Mouse (Mus musculus) left cerebral cortex, adult 9 months (tissue): ENCODE measurements at regions not wholly inside any gene's neighbourhood (a gene's known extent, or its start where the extent isn't known, plus 50 kb on each side); places are given as distances from the start of the nearest gene placed in this dataset.

Source experiments
- DNase-seq, 2 experiments: peaks; one replicate each; pipeline ENCODE4 v3.0.0; 2022; ENCODE audit warnings: low spot score in 2 of 2

- no peak for DNase-seq
Observed at GRCm38 (mm10) chr8:42973619-42974539, 167.4 kb downstream of the Triml1 start.

GRCm38 (mm10) chr8:42972545-42972944 lies 168.7 kb downstream of the Triml1 start:
- DNase-seq: no peak

GRCm38 (mm10) chr8:42967862-42968395 lies 173.4 kb downstream of the Triml1 start:
- DNase-seq: no peak

GRCm38 (mm10) chr8:42964507-42964906 lies 176.8 kb downstream of the Triml1 start:
- DNase-seq: no peak

DNA sequence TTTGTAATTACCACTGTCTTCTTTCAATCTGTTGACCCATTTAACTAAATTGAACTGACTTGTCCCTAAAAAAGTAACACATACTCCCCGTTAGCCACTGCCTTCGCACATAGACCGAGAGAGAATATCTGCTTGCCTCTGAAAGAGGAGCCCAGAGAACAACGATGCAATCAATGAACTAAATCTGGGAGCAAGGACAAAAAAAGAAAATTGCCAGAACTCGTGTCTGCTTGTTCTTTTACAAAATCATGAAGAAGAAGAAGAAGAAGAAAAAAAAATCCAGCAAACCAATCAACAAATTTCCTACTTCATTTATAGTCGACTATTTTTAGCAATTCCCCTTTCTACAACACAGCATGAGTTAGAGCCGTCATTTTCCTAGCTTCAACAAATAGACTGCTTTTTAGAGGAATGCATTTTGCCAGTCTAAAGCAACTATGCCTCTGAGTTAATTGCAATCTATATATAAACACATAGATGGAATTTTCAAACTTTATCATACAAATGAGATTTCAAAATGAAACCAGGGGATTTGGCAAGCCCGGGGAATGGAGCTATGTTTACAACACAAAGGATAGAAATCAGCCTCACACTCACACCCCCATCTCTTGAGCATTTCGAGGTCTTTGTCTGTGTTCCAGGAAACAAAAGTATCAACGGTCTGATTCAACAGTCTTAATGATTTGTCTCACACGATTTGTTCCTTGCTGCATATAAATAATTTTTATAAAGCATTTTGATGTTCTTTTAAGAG lies 183.1 kb downstream of the Triml1 start:
- peak in 1 of 2 experiments; percentile 8 for DNase-seq

GRCm38 (mm10) chr8:42932609-42933008 lies 208.7 kb downstream of the Triml1 start:
- DNase-seq: no peak

GRCm38 (mm10) chr8:42891658-42892057 lies 249.6 kb downstream of the Triml1 start:
- peak in 1 of 2 experiments; percentile 3 for DNase-seq

DNA sequence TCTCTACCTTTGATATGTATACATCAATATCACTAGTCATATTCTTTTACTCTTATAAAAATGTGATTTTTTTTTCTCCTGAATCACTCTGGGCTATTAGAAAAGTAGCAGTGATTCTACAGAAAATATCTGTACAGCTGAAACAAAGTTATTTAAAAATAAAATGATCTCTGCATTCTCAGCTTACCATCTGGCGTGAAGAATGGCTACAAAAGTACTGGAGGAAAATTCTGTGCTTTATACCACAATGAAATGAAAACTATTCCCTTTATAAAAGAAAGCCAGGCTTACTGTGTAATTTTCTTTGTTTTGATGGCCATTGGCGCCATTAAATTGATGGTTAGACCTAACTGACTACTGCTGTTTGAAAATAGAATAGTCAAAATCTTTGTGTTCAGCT lies 254.8 kb downstream of the Triml1 start:
- peak in 1 of 2 experiments; percentile 3 for DNase-seq

DNA sequence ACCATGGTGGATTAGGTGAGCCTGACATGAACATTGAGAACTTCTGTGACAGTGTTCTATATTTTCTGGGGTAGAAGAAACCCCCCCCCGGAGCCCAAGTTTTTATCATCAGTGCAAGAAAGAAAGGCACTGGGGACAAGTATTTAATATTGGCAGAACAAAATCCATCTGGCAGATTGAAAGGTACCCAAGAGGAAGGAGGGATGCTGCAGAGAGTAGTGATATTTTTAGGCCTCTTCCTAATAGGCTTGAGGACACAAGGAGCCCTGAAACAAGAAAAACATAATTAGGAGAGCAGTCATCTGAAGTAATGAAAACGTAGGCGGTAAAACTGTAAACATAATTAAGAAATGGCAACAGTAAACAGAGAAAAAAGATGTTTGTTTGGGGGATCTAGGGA lies 271.0 kb downstream of the Triml1 start:
- no peak for DNase-seq
